Mouse (Mus musculus): Measurements from ENCODE around the gene Gatad2b.

GRCm38 (mm10) chr3:90294064-90294440, 1.1 kb downstream of the Gatad2b start:
- TF ChIP-seq CTCF (IDR thresholded peaks at IDR 0.05; ENCODE audit: borderline replicate concordance, extremely low read depth, insufficient read depth, insufficient read length) (no peak), POLR2A (IDR thresholded peaks at IDR 0.05; ENCODE audit: borderline replicate concordance, extremely low read depth, insufficient read depth, insufficient read length, poor library complexity, severe bottlenecking) (no peak)

All from brain, embryonic 14.5 days (tissue).